Mouse (Mus musculus): ENCODE data around the gene Hbq1b.

DNA sequence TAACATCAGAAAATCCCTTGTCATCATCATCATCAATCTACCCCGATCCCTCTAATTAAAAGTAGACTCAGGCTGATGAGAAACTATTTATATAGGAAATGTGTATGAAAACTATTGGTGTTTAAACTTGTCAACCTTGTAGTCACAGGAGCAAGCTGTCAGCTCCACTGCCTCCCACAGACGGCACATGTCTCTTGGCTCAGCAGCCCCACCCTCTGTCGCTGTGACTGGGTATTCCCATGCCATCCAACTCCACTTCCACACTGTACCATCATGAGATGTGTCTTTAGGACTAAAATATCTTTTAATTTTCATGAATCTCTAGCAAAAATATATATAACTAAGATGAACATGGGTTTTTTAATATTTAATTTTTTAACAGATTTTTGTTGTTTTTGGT lies 38.4 kb upstream of the Hbq1b start:
- TF ChIP-seq POLR2A (IDR thresholded peaks at IDR 0.05; ENCODE audit: insufficient read depth, low read depth, low read length) (no peak), CTCF (IDR thresholded peaks at IDR 0.05; ENCODE audit: insufficient read depth, low read depth, low read length) (no peak)

Measured in olfactory bulb, adult 2 months (tissue).